Mouse (Mus musculus) cerebellum, adult 2 months (tissue): ENCODE data around the gene Aox3. TPM values are rescaled to one million over a fixed set of nuclear protein-coding genes. Genes with fewer than 3 reads are reported as not detected.

ENCODE experiments used
- DNase-seq, 2 experiments: peaks; one replicate each; pipeline ENCODE4 v3.0.0; 2021
- H3K27ac ChIP-seq: fragments of 200-500 bp; 2 replicates; pipeline ENCODE4 v1.5.1; 2012; ENCODE audit warnings: low read length, control low read depth, inconsistent platforms; ENCODE audit not compliant: insufficient read depth
- H3K27me3 ChIP-seq: fragments of 200-500 bp; 2 replicates; pipeline ENCODE4 v1.6.1; 2012; ENCODE audit warnings: inconsistent platforms, mild to moderate bottlenecking, low read length, moderate library complexity; ENCODE audit not compliant: control insufficient read depth, insufficient read depth
- H3K4me1 ChIP-seq: fragments of 200-500 bp; 2 replicates; pipeline ENCODE4 v1.6.1; 2011; ENCODE audit warnings: low read length; ENCODE audit not compliant: control insufficient read depth, insufficient read depth
- H3K4me3 ChIP-seq: fragments of 200-500 bp; replicated peaks from 2 replicates; pipeline ENCODE3; 2011; ENCODE audit warnings: mild to moderate bottlenecking, low read depth, low read length, control low read depth; ENCODE audit not compliant: insufficient read depth
- CTCF ChIP-seq: fragments of 200-500 bp; IDR thresholded peaks from 2 replicates; pipeline ENCODE4 v1.5.1; 2011; ENCODE audit warnings: low read depth, mild to moderate bottlenecking, control low read depth, low read length, moderate library complexity, borderline replicate concordance; ENCODE audit not compliant: insufficient read depth
- POLR2A ChIP-seq: fragments of 200-500 bp; IDR thresholded peaks from 2 replicates; pipeline ENCODE4 v1.6.1; 2011; ENCODE audit warnings: low read length, control low read depth, borderline replicate concordance; ENCODE audit not compliant: insufficient read depth
- WGBS: fragments of 180-500 bp; shearing (Covaris S2); methylation state at CpG from one replicate; pipeline ENCODE4 v1.1.7; 2018; 5-methylcytosine and 5-hydroxymethylcytosine counted together
- polyA plus RNA-seq: library from polyadenylated mRNA; depleted of rRNA; stranded (reverse); fragments of >200 nt; gene quantifications from 2 replicates; pipeline ENCODE4 v1.2.3, GENCODE M21; 2012

The Aox3 gene
- polyA plus RNA-seq, 1 experiment, result 0.33 TPM

DNA sequence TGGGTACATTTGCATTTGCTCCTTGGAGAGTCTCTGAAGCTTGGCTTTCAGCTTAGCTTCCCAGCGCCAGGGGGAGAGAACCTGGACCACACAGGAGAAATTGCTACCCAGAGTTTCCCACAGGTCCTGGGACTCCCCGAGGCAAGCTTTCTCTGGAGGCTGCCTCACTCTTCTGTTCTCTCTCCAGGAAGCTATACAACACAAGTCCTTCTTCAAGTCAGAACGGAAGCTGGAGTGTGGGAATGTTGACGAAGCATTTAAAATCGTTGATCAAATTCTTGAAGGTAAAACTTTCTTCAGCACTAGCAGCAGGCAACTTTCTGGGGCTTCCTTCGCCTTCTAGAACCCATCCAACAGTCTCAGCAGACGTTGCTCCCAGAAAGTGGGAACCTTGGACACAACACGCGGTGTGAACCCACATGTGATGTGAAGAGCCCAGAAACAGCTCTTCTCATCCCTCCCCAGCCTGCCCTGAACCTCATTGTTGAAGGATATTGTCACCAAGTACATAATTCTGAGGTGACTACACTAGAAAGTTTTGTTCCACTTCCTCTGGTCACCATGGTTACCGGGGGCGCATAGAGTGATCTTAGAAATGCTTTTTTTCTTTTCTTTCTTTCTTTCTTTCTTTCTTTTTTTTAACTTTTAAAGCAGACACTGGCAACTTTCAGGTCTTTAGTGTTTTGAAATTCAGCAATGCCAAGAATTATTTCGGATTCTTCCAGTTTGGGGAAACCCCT lies 39.8 kb upstream of the Aox3 start:
- peaks cover 3% of the 10 kb centered on the region for H3K4me1 ChIP-seq

DNA sequence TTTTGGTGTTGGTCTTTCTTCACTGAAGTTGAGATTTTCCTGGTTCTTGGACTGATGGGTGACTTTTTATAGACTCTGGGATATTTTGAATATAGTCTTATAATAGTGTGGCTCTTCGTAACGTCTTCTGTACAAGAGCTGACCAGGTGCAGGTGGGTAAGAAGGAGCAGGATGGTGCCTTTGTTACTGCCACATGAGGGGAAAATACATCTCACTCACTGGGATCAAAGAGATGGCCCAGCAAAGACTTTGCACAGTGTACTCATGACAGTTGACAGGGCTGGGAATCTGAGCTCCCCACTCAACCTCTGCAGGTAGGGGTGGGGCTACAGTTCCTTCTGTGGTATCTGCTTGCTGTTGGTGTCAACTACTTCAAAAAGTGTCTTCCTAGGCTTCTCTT lies 38.7 kb upstream of the Aox3 start:
- no peak for DNase-seq
- 91% methylated on average over 2 of the region's 2 CpGs for WGBS
- Histone ChIP-seq H3K27me3 (no peaks in the 10 kb centered on the region), H3K4me1 (peaks cover 3% of the 10 kb centered on the region), H3K27ac (no peak overlapping the region), H3K4me3 (no peak overlapping the region)
- TF ChIP-seq POLR2A, result no peak
- no peak for TF ChIP-seq CTCF

More for the DNA sequence above, 39.8 kb upstream of the Aox3 start:
- Histone ChIP-seq H3K27me3 (no peaks in the 10 kb centered on the region), H3K4me3 (no peak overlapping the region), H3K27ac (no peak overlapping the region)
- 73% methylated on average over 12 of the region's 12 CpGs for WGBS
- no peak for TF ChIP-seq CTCF
- no peak for TF ChIP-seq POLR2A
- DNase-seq, result no peak

DNA sequence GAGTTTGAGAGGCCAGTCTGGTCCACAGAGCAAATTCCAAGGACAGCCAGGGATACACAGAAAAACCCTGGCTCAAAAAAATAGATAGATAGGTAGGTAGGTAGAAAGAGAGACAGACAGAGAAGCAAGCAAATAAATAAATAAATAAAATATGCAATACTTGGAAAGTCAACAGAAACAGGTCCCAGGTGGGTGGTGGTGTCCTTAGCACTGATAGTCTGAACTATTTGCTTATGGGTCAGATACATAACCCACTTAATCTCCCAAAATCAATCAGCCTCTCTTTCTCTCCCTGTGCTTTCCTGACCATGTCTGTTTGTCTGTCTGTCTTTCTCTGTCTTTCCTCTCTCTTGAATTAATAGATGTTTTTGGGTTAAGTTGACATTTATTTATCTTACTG lies 35.0 kb upstream of the Aox3 start:
- DNase-seq, result no peak
- TF ChIP-seq CTCF (no peak), POLR2A (no peak)
- Histone ChIP-seq H3K27ac (no peak overlapping the region), H3K4me3 (no peak overlapping the region), H3K27me3 (no peaks in the 10 kb centered on the region), H3K4me1 (no peaks in the 10 kb centered on the region)

DNA sequence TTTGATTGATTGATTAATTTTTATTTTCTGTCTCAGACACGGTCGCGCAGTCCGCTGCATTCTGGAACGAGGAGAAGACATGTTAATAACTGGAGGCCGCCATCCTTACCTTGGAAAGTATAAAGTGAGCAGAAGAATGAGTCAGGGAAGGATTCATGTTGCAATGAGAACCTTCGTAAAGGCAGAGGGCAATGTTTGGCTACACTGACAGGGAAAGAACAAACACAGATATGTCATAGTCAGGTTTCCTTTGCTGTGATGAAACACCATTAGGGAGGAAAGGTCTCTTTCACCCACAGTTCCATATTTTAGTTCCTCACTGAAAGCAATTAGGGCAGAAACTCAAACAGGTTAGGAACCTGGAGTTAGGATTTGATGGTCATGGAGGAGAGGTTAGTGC lies 34.5 kb upstream of the Aox3 start:
- no peak for DNase-seq
- no peak for TF ChIP-seq POLR2A
- TF ChIP-seq CTCF, result no peak
- 95% methylated on average over 7 of the region's 7 CpGs for WGBS
- H3K27ac ChIP-seq, result no peak overlapping the region
- H3K4me1 ChIP-seq, result no peaks in the 10 kb centered on the region
- H3K4me3 ChIP-seq, result no peak overlapping the region
- no peaks in the 10 kb centered on the region for H3K27me3 ChIP-seq

DNA sequence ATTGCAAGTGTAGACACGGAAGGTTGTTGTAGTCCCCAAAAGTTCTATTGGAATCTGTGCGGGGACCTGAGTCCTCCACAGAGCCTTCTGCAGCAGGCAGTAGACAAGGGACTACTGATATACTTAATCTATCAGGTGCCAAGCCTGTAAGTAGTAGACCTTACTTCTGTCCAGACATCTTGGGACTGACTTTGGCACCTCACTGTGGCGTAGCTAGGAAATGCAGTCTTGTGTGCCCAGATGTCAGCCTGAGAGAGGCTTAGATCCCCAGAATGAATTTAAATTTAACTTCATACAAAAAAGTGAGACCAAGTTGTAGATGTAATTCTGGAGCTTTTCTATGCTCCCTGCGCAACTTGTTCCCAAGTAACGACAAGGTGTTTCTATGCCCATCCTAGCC lies 33.2 kb upstream of the Aox3 start:
- Histone ChIP-seq H3K27ac (no peak overlapping the region), H3K4me3 (no peak overlapping the region), H3K27me3 (no peaks in the 10 kb centered on the region), H3K4me1 (no peaks in the 10 kb centered on the region)
- 92% methylated on average over 5 of the region's 5 CpGs for WGBS
- DNase-seq, result peak; percentile 12 to 20
- TF ChIP-seq POLR2A, result no peak
- peak; percentile 41; the same call in 1 of the 2 replicates for TF ChIP-seq CTCF

DNA sequence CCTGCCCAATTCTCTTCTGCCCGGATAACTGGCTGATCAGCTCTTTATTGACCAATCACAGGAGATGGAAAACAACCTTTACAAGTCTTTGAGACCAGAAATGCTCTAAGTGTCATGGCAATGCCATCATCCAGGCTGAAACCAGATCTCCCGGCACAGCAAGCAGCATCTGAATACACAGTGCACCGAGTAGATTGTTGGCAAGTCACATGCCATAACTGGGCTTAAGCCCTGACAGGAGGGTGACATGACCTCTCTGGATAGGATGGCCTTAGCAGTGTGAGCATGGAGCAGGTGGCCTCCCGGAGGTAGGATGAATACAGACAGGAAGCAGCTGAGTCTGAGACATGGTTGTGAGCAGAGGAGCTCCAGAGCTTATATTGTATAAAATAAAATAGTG lies 32.5 kb upstream of the Aox3 start:
- WGBS, result 81% methylated on average over 4 of the region's 4 CpGs
- DNase-seq, result no peak
- Histone ChIP-seq H3K4me3 (no peak overlapping the region), H3K27me3 (no peaks in the 10 kb centered on the region), H3K4me1 (no peaks in the 10 kb centered on the region), H3K27ac (no peak overlapping the region; the same call in 1 of the 2 replicates)
- no peak for TF ChIP-seq CTCF
- TF ChIP-seq POLR2A, result no peak

DNA sequence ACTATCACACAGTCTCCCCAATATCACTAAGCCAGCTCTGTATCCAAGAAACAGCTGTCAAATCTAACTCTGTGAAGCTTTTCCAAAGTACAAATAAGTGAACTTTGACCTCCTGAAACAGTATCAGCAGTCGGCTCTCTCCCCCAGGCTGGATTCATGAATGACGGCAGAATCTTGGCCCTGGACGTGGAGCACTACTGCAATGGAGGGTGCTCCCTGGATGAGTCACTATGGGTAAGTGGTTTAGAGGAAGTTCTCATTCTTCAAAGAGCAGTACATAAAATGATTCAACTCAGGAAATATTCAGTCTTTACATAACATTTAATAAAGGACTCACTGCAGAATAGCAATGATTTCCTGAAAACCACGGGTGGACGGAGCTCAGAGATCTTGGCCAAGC lies 31.6 kb upstream of the Aox3 start:
- 81% methylated on average over 5 of the region's 5 CpGs for WGBS
- H3K27me3 ChIP-seq, result no peaks in the 10 kb centered on the region
- DNase-seq, result no peak
- H3K4me1 ChIP-seq, result no peaks in the 10 kb centered on the region
- no peak overlapping the region for H3K4me3 ChIP-seq
- TF ChIP-seq POLR2A (no peak), CTCF (no peak)
- H3K27ac ChIP-seq, result no peak overlapping the region

DNA sequence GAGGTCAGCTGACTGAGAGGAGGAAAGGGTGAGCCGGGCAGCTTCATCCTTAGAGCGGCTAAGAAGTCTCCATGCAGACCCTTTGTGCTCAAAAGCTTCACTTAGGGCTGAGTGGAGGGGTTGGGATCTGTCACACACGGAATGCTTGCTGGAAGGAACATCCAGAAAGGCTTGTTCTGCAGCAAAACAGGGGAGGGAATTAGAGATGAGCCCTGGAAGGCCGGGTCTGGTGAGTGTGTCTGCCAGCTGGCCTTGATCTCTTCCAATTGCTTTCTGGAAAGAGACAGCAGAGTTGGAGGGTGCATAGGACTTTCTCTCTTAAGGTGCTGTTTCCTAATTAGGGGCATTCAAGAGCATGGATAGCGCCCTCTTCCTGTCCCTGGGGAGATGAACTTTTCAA lies 23.6 kb upstream of the Aox3 start:
- H3K4me3 ChIP-seq, result no peak overlapping the region
- DNase-seq, result no peak
- no peaks in the 10 kb centered on the region for H3K4me1 ChIP-seq
- 31% methylated on average over 5 of the region's 5 CpGs for WGBS
- TF ChIP-seq POLR2A, result no peak
- TF ChIP-seq CTCF, result no peak
- no peak overlapping the region for H3K27ac ChIP-seq
- H3K27me3 ChIP-seq, result no peaks in the 10 kb centered on the region
